Mouse (Mus musculus): ENCODE data around the gene Ecm2. TPM values are rescaled to one million over a fixed set of nuclear protein-coding genes. Genes with fewer than 3 reads are reported as not detected.

Ecm2 gene
- polyA plus RNA-seq (2012; rRNA removed), result 0.79 and 0.80 TPM in 2 replicates

GRCm38 (mm10) chr13:49504510-49504909 lies at the start of gene Ecm2:
TSS of gene Ecm2 (plus strand) at chr13:49504810.

DNA sequence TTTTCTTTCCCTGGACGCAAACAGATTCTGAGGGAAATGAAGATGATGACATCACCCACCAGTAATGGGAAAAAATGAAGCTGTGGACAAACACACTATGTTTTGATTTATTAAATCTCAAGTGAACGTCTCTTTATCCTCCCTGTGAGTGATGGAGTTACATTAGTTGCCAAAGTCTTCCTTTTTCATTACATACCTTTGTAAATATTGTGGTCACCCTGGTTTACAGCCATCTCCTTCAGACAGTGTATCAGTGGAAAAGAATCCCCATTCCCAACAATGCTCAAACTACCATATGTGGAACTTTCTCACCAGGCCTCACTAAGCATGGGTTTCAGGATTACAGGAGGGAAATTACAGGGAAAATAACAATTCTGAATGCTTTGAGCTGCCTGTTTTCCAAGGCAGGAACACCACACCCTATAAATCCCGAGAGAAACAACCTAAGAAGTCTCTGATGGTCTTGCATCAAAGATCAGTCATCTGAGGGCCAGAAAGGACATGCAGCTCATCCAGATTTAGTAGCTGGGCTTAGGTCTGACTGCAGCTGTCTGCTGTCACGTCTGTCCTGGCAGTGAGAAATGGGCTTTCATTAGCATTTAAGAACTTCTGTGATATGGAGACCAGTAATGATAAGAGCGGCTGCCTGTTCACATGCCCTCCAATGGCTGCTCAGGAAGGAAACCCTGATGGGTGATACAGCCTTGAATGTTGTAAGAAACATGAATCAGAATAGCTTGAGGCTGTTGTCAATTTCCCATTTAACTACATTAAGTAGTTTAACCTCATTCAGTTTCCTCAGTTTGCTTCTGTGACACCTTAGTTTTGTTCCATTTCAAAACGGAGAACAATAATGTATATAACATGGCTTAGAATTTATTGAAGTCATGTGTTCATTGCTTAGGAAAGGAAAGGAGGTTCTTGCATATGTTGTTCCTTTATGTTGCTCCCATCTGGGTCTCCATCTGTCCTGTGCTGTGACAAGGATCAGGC lies 11.9 kb upstream of the Ecm2 start, which contains the start of gene Tes3-ps:
Gene Tes3-ps, plus strand, starts transcription at position 943 of the 993 bp plus-strand sequence.

DNA sequence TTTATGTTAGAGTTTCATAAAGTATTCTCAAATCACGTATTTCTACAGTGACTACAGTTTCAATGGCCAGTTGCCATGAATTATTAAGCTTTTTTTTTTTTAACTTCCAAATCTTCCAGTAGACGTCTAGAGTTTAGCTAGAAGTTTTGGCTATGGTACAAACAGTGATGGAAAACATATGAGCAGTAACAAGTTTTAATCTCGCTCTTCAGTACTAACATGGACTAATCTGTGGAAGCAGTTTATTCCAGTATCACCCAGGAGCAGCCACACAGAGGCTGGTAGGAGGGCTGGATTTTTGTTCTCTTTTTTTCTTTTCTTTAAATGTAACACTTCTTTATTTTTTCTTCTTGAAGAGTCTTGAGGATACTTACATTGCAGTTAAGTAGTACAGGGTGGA lies 39.7 kb downstream of the Ecm2 start, which contains the start of gene Aspn:
Gene Aspn, plus strand, starts transcription at position 165 of the 400 bp plus-strand sequence.

DNA sequence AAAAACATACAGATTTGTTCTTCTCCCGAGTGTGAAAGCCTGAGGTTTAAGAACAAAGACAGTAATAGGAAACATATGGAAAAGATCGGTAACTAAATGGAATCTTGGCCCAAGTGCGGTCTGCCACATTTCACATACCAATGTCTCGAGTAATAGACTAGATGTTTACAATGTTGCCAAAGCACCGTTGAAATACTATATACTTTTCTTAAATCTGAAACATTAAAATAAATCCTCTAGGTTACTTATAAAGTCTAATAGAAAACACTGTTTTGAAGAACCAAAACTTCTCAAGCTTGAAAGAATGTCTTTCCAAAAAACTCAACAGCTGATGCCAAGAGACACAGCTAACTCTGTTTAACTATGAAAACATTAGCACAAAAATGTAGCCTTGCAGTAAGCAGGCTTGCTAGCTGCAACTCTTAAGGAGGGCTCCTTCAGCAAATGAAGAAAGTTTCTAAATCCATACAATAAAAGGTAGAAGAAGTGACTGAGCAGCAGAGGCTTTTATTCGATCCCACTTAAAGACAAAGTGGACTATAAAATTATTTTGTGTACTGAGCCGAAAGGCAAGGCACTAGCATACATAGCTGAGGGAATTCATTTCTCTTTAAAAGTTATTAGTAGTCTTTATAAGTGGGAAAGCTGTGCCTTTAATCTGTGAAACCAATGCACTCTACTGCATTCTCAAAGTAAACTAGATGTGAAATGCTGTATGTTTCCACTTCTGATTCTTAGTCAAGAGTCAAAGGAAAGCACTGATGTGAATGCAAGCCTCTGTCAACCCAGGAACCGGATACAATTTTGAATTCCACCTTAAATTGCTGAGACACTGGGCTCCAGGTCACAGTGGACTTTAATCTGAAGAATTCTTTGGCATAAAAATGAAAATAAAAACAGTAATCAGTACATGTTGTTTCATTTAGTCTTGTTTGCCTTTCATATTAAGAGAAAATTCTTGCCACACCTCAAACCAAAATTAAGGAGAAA lies 77.2 kb downstream of the Ecm2 start, which contains the start of gene Omd:
Gene Omd, plus strand, starts transcription at position 922 of the 990 bp plus-strand sequence.

Other genes starting within 250 kb of the Ecm2 start
- gene Fgd3, start 184.5 kb upstream of the Ecm2 start, polyA plus RNA-seq (2012; rRNA removed), result 3.7 and 3.8 TPM in 2 replicates
- 18.5 and 18.9 TPM in 2 replicates for gene Bicd2, start 163.2 kb upstream of the Ecm2 start, polyA plus RNA-seq (2012; rRNA removed)
- gene Ippk, start 83.6 kb upstream of the Ecm2 start, polyA plus RNA-seq (2012; rRNA removed), result 5.8 and 6.7 TPM in 2 replicates
- not detected in 2 replicates for gene Tes3-ps, start 11.5 kb upstream of the Ecm2 start, polyA plus RNA-seq (2012; rRNA removed)
- 2.1 and 2.2 TPM in 2 replicates for gene Aspn, start 39.6 kb downstream of the Ecm2 start, polyA plus RNA-seq (2012; rRNA removed)
- not detected in 2 replicates for gene Omd, start 77.7 kb downstream of the Ecm2 start, polyA plus RNA-seq (2012; rRNA removed)
- 6.1 and 7.3 TPM in 2 replicates for gene Ogn, start 103.2 kb downstream of the Ecm2 start, polyA plus RNA-seq (2012; rRNA removed)
- 0.16 and 0.58 TPM in 2 replicates for gene Cenpp, start 148.0 kb downstream of the Ecm2 start, polyA plus RNA-seq (2012; rRNA removed)
- gene Nol8, start 148.3 kb downstream of the Ecm2 start, polyA plus RNA-seq (2012; rRNA removed), result 0.29 and 0.47 TPM in 2 replicates
- 9.8 and 11.1 TPM in 2 replicates for gene Iars, start 177.3 kb downstream of the Ecm2 start, polyA plus RNA-seq (2012; rRNA removed)

Measured in colon, adult 2 months (tissue).